7 mouse cellular contexts compared by ENCODE assay signal in genomic region chr11:62537590-62537989, GRCm38 (mm10). TPM values are rescaled to one million over a fixed set of nuclear protein-coding genes. Genes with fewer than 3 reads are reported as not detected.
A peak's percentile ranks its signal among the peaks of the same experiment; 100 is the strongest.
DNase-seq lines count a peak whose midpoint lies in the region; ATAC-seq and TF ChIP-seq lines count a peak whose summit lies in the region.

No protein-coding gene starts in this region.

- 0 out of 2 replicates have a peak, but pooled peaks cover 5% of the 10 kb centered on the region for H3K36me3 ChIP-seq in embryonic facial prominence, embryonic 15.5 days
- no peaks in the 10 kb centered on the region for H3K36me3 ChIP-seq in limb, embryonic 14.5 days (ENCODE audit: control insufficient read depth, insufficient read depth, low read length)

- TF ChIP-seq POLR2A in limb, embryonic 14.5 days (IDR thresholded peaks at IDR 0.05; ENCODE audit: borderline replicate concordance, extremely low read depth, insufficient read depth, insufficient read length) = no peak

- H3K4me2 ChIP-seq in embryonic facial prominence, embryonic 15.5 days (replicated peaks) = peak overlapping the region; percentile 93
- peak overlapping the region; percentile 8; the same call in 1 of the 2 replicates for H3K4me2 ChIP-seq in limb, embryonic 14.5 days (replicated peaks; ENCODE audit: low read depth, low read length, severe bottlenecking)

- no peak overlapping the region; the same call in 1 of the 2 replicates for H3K27ac ChIP-seq in embryonic facial prominence, embryonic 15.5 days (replicated peaks)
- H3K27ac ChIP-seq in limb, embryonic 14.5 days (replicated peaks; ENCODE audit: low read depth, low read length) = no peak overlapping the region

- H3K9ac ChIP-seq in embryonic facial prominence, embryonic 15.5 days = no peak overlapping the region
- no peak overlapping the region for H3K9ac ChIP-seq in limb, embryonic 14.5 days (ENCODE audit: low read depth, low read length, severe bottlenecking)

- H3K9me3 ChIP-seq in embryonic facial prominence, embryonic 15.5 days (replicated peaks) = no peaks in the 10 kb centered on the region
- no peaks in the 10 kb centered on the region for H3K9me3 ChIP-seq in limb, embryonic 14.5 days (ENCODE audit: control insufficient read depth, low read length)

- ATAC-seq in embryonic facial prominence, embryonic 15.5 days (ENCODE audit: insufficient number of reproducible peaks, low FRiP score, low TSS enrichment, low read depth) = no peak
- no peak for ATAC-seq in limb, embryonic 14.5 days (ENCODE audit: low FRiP score, low read depth)

- DNase-seq in retina, embryonic 14.5 days (ENCODE audit: low spot score) = peak; percentile 30
- no peak for DNase-seq in retina, postnatal 1 day
- no peak for DNase-seq in limb, embryonic 14.5 days (ENCODE audit: low spot score)
- DNase-seq in Muller cell, postnatal 12 days (ENCODE audit: inconsistent ontology term) = no peak
- DNase-seq in layer of hippocampus, postnatal 36 days = no peak
- no peak for DNase-seq in right cerebral cortex, adult 2 months (ENCODE audit: low spot score in 2 of 2)

- 26% methylated on average over 7 of the region's 7 CpGs for WGBS in embryonic facial prominence, embryonic 15.5 days
- 26% methylated on average over 7 of the region's 7 CpGs for WGBS in limb, embryonic 14.5 days

- peaks cover 10% of the 10 kb centered on the region for H3K27me3 ChIP-seq in embryonic facial prominence, embryonic 15.5 days
- H3K27me3 ChIP-seq in limb, embryonic 14.5 days (ENCODE audit: control insufficient read depth, insufficient read depth, low read length) = 0 out of 2 replicates have a peak, but pooled peaks cover 7% of the 10 kb centered on the region

- H3K4me3 ChIP-seq in embryonic facial prominence, embryonic 15.5 days (replicated peaks) = peak overlapping the region; percentile 73
- H3K4me3 ChIP-seq in limb, embryonic 14.5 days (replicated peaks; ENCODE audit: low read length) = peak overlapping the region; percentile 75; the same call in 1 of the 2 replicates

- H3K4me1 ChIP-seq in embryonic facial prominence, embryonic 15.5 days = peaks cover 9% of the 10 kb centered on the region; the same call in 1 of the 2 replicates
- H3K4me1 ChIP-seq in limb, embryonic 14.5 days (ENCODE audit: control insufficient read depth, insufficient read depth, low read length) = no peaks in the 10 kb centered on the region

RNA-seq across cellular contexts. Expression of gene Cenpv, which starts 1.5 kb away (rescaled TPM):
- 29.0 and 32.0 TPM in 2 replicates for polyA plus RNA-seq in embryonic facial prominence, embryonic 15.5 days (2015; fragmentation: Nextera tagmentation; extraction: Ambion mirVana)
- polyA plus RNA-seq in limb, embryonic 14.5 days (2012; rRNA removed) = 40.5 and 47.6 TPM in 2 replicates
- 26.7 and 27.0 TPM in 2 replicates for polyA plus RNA-seq in limb, embryonic 14.5 days (2014; fragmentation: Nextera tagmentation; extraction: Ambion mirVana)
- 10 to 100 TPM; 37.6 to 39.6 TPM for total RNA-seq in layer of hippocampus, postnatal 36 days (2021)

RNA-seq across cellular contexts. Expression of gene Ubb, which starts 13.4 kb away (rescaled TPM):
- 3,288 and 3,376 TPM in 2 replicates for polyA plus RNA-seq in embryonic facial prominence, embryonic 15.5 days (2015; fragmentation: Nextera tagmentation; extraction: Ambion mirVana)
- polyA plus RNA-seq in limb, embryonic 14.5 days (2012; rRNA removed) = 3,111 and 3,234 TPM in 2 replicates
- 3,423 and 3,655 TPM in 2 replicates for polyA plus RNA-seq in limb, embryonic 14.5 days (2014; fragmentation: Nextera tagmentation; extraction: Ambion mirVana)
- total RNA-seq in layer of hippocampus, postnatal 36 days (2021) = 1,000 to 10,000 TPM; 1,774 to 1,889 TPM

RNA-seq across cellular contexts. Expression of gene Trpv2, which starts 36.7 kb away (rescaled TPM):
- 5.3 and 6.4 TPM in 2 replicates for polyA plus RNA-seq in embryonic facial prominence, embryonic 15.5 days (2015; fragmentation: Nextera tagmentation; extraction: Ambion mirVana)
- 2.7 and 2.8 TPM in 2 replicates for polyA plus RNA-seq in limb, embryonic 14.5 days (2012; rRNA removed)
- 2.9 and 4.3 TPM in 2 replicates for polyA plus RNA-seq in limb, embryonic 14.5 days (2014; fragmentation: Nextera tagmentation; extraction: Ambion mirVana)
- total RNA-seq in layer of hippocampus, postnatal 36 days (2021) = 10 to 100 TPM; 13.1 to 13.9 TPM
